Mouse (Mus musculus): ENCODE data around the gene Slc25a45. TPM values are rescaled to one million over a fixed set of nuclear protein-coding genes. Genes with fewer than 3 reads are reported as not detected.

Gene Slc25a45
- polyA plus RNA-seq, 1 experiment from 2014 or later = 3.2 TPM

DNA sequence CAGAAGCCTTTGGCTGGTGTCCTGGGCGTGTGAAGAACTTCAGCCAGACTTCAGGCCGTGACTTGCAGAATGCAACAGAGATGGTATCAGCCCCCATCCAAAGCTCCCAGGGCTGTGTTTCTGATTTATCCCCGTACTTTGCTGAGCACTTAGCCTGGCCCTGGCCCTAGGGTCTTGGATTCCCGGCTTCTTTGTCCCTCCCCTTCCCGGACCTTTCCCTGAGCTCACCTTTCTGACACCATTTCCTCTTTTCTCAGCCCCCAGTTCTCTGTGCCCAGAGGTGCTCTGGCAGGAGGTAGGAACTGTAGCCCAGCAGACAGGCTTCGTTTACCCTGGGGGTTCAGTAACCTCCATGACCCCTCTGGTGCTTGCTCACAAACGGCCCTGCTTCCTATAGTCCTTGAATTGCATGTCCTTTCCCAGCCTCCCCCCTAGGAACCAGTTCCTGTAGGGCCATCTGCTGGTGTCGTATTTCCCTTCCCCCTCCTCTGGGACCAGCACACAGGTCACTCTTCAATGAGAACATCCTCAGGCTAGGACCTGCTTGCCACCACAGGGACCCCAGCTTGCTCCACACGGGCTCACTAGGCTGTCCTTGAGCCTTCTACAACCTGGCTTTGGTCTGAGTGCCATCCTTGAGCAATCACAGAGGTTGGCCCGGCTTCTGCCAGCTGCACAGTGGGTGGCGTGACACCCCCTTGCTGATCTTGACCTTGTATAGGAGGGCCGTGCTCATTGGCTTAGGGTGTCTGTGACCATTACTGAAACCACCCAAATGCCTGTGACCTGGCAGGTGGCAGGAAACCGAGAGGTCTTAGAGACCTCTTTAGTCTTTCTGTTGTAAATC is 28.6 kb upstream of the Slc25a45 start:
- Histone ChIP-seq H3K36me3 (peaks cover 5% of the 10 kb centered on the region; the same call in 1 of the 2 replicates), H3K9ac (peak overlapping the region; percentile 54), H3K27me3 (no peaks in the 10 kb centered on the region), H3K27ac (peak overlapping the region; percentile 98), H3K4me2 (peak overlapping the region; percentile 58), H3K4me1 (replicated peaks) (peaks cover 78% of the 10 kb centered on the region), H3K4me3 (peak overlapping the region; percentile 12), H3K9me3 (replicated peaks) (no peaks in the 10 kb centered on the region)
- no peak for ATAC-seq (replicated peaks; ENCODE audit: insufficient number of reproducible peaks, insufficient read depth, low FRiP score, low read depth)
- WGBS = 29% methylated on average over 13 of the region's 13 CpGs

DNA sequence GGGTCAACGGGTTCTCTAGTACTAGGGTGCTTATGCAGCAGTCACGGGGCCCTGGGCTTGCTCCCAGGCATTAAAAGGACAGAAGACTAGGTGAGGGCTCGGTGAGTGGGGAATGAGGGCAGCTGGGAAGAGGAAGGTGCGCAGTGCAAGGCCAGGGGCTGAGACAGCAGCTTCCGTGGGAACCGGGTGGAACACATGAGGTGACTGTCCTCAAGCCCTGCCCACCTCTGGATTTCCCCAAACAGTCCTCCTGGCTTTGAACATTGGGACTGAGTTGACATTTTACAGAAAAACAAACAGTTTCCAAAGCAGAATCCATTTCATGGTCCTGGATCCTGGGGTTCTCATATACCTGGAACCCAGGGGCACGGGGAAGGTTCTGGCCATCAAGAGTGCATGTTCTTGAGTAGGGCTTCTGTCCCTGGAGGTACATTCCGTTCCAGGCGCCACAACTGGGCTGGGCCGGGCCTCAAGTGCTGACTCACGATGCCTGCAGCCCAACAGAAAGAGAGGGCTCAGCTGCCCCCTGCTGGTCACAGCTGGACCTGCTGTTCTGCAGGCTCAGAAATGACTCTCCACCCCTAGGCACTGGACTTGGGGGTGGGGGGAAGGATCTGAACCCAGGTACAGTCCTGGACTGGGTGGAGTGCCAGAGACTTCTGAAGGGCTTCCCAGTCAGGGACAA is 27.6 kb upstream of the Slc25a45 start:
- Histone ChIP-seq H3K4me3 (no peak overlapping the region), H3K27ac (peak overlapping the region; percentile 98), H3K4me2 (peak overlapping the region; percentile 29), H3K36me3 (peaks cover 5% of the 10 kb centered on the region; the same call in 1 of the 2 replicates), H3K9ac (no peak overlapping the region), H3K9me3 (replicated peaks) (no peaks in the 10 kb centered on the region), H3K4me1 (replicated peaks) (peaks cover 69% of the 10 kb centered on the region), H3K27me3 (no peaks in the 10 kb centered on the region)
- ATAC-seq (replicated peaks; ENCODE audit: insufficient number of reproducible peaks, insufficient read depth, low FRiP score, low read depth) = peak; percentile 16
- WGBS = 29% methylated on average over 11 of the region's 11 CpGs

DNA sequence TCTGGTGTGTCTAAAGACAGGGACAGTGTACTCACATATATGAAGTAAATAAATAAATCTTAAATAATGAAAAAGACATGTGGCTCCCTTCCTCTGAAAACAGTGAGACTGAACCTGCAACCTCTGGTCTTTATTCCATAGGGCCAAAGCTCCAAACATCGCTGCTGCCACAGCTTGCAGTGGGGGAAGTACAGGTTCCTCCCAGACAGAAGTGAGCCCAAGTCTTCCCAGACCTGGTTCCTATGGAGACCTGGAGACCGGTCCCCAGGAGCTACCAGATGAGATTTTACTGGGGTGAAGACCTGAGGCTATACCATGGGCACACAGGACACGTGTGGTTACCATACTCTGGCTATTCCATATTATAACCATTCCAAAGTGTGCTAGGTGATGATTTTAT is 26.7 kb upstream of the Slc25a45 start:
- Histone ChIP-seq H3K27me3 (no peaks in the 10 kb centered on the region), H3K9me3 (replicated peaks) (no peaks in the 10 kb centered on the region), H3K4me1 (replicated peaks) (peaks cover 64% of the 10 kb centered on the region), H3K36me3 (peaks cover 11% of the 10 kb centered on the region), H3K4me3 (no peak overlapping the region), H3K9ac (0 out of 2 replicates have a peak overlapping the region, but pooled peaks have one; percentile 16), H3K27ac (peak overlapping the region; percentile 83), H3K4me2 (no peak overlapping the region)
- WGBS = 81% methylated on average over 3 of the region's 3 CpGs
- ATAC-seq (replicated peaks; ENCODE audit: insufficient number of reproducible peaks, insufficient read depth, low FRiP score, low read depth) = no peak

DNA sequence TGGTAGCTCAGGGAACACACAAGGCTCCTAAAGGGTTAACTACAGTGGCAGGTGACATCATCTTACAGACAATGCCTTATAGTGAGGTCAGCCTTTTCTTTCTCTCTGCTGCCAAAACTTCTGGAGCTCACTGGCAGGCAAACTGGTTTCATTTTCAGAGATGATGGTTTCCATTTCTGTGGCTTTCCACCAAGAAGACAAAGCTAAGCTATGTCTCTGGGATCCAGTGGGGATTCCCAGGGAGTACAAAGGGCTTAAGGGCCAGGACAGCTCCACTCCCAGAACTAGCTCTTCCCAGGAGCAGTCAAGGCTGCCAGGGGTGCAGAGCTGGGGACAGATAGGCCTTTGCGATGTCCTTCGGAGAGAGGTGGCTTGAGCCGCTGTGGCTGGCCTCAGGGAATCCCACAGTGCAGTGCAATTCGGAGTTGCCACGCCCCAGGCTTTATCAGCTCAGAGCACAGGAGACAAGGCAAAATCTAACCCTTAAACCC is 26.1 kb upstream of the Slc25a45 start:
- Histone ChIP-seq H3K4me3 (no peak overlapping the region), H3K27ac (peak overlapping the region; percentile 83), H3K4me1 (replicated peaks) (peaks cover 61% of the 10 kb centered on the region), H3K36me3 (peaks cover 18% of the 10 kb centered on the region), H3K9ac (peak overlapping the region; percentile 38), H3K9me3 (replicated peaks) (no peaks in the 10 kb centered on the region), H3K27me3 (no peaks in the 10 kb centered on the region), H3K4me2 (peak overlapping the region; percentile 38)
- ATAC-seq (replicated peaks; ENCODE audit: insufficient number of reproducible peaks, insufficient read depth, low FRiP score, low read depth) = no peak
- 28% methylated on average over 5 of the region's 5 CpGs for WGBS

DNA sequence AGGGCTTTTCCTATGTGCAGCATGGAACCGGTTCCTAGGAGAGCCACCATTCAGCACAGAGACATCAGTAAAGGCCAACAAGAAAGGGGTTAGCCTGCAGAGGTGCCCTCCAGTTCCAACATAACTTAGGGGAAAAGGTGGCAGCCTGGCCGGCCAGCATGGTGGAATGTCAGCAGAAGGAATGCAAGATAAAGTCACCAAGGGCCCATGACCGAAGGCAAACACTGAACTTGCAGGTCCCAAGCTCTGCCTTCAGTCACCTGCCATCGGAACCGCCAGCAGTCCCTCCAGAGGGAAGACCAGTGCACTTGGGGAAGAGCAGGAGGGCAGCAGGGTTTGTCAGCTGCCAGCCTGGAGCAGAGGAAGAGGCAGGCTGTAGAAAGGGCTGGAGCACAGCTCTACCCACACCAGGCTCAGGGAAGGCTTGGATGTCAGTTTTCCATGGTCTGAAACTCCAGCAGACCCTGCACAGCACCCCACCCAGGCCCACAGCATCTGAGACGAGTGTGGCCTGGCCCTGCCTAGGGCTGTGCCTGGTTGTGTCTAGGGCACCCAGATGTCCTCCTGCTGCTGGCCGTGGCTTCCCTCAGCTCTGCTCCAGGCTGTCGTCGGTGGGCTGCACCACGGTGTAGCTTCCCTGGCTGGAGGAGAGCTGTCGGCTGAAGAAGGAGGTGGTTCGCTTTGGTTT is 25.4 kb upstream of the Slc25a45 start:
- ATAC-seq (replicated peaks; ENCODE audit: insufficient number of reproducible peaks, insufficient read depth, low FRiP score, low read depth) = no peak
- Histone ChIP-seq H3K9me3 (replicated peaks) (no peaks in the 10 kb centered on the region), H3K4me3 (no peak overlapping the region), H3K27me3 (no peaks in the 10 kb centered on the region), H3K4me1 (replicated peaks) (peaks cover 55% of the 10 kb centered on the region), H3K9ac (peak overlapping the region; percentile 32), H3K4me2 (peak overlapping the region; percentile 38), H3K36me3 (peaks cover 18% of the 10 kb centered on the region), H3K27ac (peak overlapping the region; percentile 83)
- 52% methylated on average over 12 of the region's 12 CpGs for whole genome bisulfite sequencing

DNA sequence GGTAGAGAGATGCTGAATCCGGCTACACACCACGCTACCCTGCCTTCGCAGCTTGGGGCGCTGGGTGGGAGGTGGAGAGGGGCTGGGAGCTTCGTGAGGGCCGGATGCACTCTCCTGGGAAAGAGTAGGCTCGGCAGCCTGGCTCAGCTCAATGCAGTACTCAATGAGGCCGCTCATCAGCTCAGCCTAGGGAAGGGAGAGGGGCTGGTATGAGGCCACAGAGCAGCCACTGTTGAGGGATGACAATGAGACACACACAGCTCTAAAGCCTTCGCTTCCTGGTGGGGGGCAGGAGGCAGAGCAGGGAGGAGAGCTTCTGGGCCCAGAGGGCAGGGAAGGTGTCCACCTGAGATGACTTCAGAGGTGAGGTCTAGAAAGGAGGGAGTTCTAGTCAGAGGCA is 21.0 kb upstream of the Slc25a45 start:
- no peak for ATAC-seq (replicated peaks; ENCODE audit: insufficient number of reproducible peaks, insufficient read depth, low FRiP score, low read depth)
- no peak overlapping the region for H3K27ac ChIP-seq
- no peaks in the 10 kb centered on the region for H3K27me3 ChIP-seq
- no peak overlapping the region for H3K4me3 ChIP-seq
- H3K9me3 ChIP-seq (replicated peaks) = no peaks in the 10 kb centered on the region
- no peak overlapping the region for H3K9ac ChIP-seq
- WGBS = 84% methylated on average over 9 of the region's 9 CpGs
- H3K4me1 ChIP-seq (replicated peaks) = peaks cover 12% of the 10 kb centered on the region
- H3K4me2 ChIP-seq = no peak overlapping the region
- H3K36me3 ChIP-seq = peaks cover 56% of the 10 kb centered on the region

DNA sequence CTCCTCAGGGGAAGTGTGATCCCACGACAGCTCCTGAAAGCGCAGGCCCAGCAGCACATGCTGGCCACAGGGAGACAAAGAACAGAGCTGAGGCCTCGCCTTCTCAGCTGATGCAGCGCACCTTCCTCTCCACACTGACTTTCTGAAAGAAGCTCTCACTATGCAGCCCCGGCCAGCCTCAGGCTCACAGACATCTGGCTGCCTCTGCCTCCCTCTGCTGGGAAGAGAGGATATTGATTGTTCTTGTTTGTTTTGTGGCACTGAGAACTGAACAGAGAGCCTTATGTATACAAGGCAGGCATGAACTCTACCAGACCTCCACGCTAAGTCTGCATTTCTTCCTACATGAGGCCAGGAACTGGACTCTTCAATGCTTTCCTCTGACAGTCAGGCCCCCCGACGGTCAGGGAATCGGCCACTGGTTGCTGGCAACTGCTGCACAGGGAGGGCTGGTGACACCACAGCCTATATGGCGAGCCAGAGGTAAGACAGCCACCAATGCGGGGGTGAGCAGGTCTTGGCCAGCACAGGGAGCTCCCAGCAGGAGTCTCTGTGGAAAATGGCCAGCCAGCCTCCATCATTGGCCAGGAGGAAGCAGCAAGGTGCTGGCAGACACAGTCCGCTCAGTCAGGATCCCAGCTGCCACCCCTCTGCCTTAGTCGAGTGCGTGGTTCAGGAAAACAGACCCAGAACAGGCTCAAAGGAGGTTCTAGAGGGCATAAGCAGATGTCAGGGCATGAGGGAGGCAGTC is 15.1 kb upstream of the Slc25a45 start:
- ATAC-seq (replicated peaks; ENCODE audit: insufficient number of reproducible peaks, insufficient read depth, low FRiP score, low read depth) = no peak
- no peaks in the 10 kb centered on the region for H3K27me3 ChIP-seq
- peaks cover 15% of the 10 kb centered on the region for H3K4me1 ChIP-seq (replicated peaks)
- 97% methylated on average over 14 of the region's 14 CpGs for WGBS
- peaks cover 87% of the 10 kb centered on the region for H3K36me3 ChIP-seq
- no peak overlapping the region for H3K4me3 ChIP-seq
- no peaks in the 10 kb centered on the region for H3K9me3 ChIP-seq (replicated peaks)
- H3K9ac ChIP-seq = no peak overlapping the region
- H3K27ac ChIP-seq = no peak overlapping the region
- H3K4me2 ChIP-seq = no peak overlapping the region

DNA sequence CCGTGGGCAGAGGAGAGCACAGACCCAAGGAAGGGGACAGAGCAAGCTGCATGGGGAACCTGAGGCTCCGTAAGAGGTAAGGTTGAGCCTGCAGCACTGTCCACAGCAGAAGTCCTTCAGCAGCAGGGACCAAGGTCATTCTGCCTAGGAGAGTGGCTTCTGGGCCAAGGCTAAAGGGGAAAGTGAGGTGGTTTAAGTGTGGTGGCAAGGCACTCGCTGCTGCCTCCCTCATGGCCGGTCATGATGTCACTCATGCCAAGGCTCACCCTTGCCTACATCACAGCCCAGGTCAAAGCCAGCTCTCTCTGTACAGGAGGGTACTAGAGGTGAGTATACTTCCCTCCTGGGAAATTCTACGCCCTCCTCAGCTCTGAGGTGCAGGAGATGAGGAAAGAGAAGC is 13.8 kb upstream of the Slc25a45 start:
- Histone ChIP-seq H3K4me1 (replicated peaks) (peaks cover 15% of the 10 kb centered on the region), H3K4me2 (no peak overlapping the region), H3K27ac (no peak overlapping the region), H3K9me3 (replicated peaks) (no peaks in the 10 kb centered on the region), H3K36me3 (peaks cover 89% of the 10 kb centered on the region), H3K27me3 (no peaks in the 10 kb centered on the region), H3K4me3 (no peak overlapping the region), H3K9ac (peak overlapping the region; percentile 10; the same call in 1 of the 2 replicates)
- 82% methylated on average over 5 of the region's 5 CpGs for WGBS
- ATAC-seq (replicated peaks; ENCODE audit: insufficient number of reproducible peaks, insufficient read depth, low FRiP score, low read depth) = no peak

DNA sequence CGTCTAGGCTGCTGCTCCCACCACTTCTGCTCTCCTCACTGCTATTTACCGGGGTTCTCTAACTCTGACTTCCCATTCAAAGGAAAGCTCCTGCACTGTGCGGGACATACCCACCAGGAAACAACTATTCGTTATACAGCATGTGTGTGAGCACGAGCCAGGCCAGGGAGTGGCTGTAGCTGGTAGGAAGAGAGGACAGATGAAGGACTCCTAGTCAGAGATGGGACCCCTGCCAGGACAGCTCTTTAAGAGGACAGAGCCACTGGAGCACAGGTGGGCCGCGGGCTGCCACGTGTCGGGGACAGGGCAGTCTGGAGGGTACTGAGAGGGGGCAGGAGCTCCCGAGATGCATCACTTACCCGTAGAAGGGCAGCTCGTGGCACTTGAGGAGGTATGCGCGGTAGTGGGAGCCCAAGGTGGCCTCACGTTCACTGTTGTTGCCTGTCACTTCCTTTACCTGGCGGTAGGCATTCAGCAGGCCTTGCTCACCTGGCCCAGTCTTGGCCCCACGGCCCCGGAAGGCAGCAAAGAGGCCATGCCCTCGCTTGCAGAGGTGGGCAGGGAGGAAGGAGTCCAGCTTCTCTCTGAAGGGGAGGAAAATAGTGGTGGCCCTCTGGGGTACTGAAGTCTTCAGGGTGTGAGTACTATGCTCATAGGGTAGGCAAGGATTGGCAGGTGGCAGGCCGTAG is 12.8 kb upstream of the Slc25a45 start:
- Histone ChIP-seq H3K27me3 (no peaks in the 10 kb centered on the region), H3K4me3 (no peak overlapping the region), H3K9ac (no peak overlapping the region), H3K4me1 (replicated peaks) (peaks cover 15% of the 10 kb centered on the region), H3K9me3 (replicated peaks) (no peaks in the 10 kb centered on the region), H3K4me2 (no peak overlapping the region), H3K27ac (peak overlapping the region; percentile 24; the same call in 1 of the 2 replicates), H3K36me3 (peaks cover 86% of the 10 kb centered on the region)
- WGBS = 84% methylated on average over 20 of the region's 20 CpGs
- ATAC-seq (replicated peaks; ENCODE audit: insufficient number of reproducible peaks, insufficient read depth, low FRiP score, low read depth) = peak; percentile 28; the same call in 1 of the 2 replicates

DNA sequence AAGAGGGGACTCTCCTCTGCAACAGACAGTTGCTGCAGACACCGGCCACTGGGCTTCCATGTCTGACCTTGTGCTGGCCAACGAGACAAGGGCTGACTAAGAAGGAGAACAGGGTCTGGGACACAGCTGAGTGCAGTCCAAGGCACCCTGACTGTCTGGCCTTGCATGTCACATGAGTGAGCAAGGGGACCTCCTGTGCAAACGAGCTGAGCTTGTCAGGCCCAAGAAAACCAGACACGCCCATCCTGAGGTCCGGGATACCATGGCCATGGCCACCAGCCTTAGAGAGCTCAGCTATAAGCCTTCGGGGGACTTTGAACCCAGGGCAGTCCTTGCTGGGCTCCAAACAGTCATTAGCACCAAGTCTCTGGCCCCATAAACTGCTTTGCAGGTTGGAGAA is 9.5 kb upstream of the Slc25a45 start:
- Histone ChIP-seq H3K4me3 (no peak overlapping the region), H3K9ac (no peak overlapping the region), H3K4me1 (replicated peaks) (peaks cover 41% of the 10 kb centered on the region), H3K27ac (no peak overlapping the region), H3K9me3 (replicated peaks) (no peaks in the 10 kb centered on the region), H3K36me3 (peaks cover 53% of the 10 kb centered on the region), H3K4me2 (no peak overlapping the region), H3K27me3 (no peaks in the 10 kb centered on the region)
- ATAC-seq (replicated peaks; ENCODE audit: insufficient number of reproducible peaks, insufficient read depth, low FRiP score, low read depth) = no peak
- WGBS = 85% methylated on average over 6 of the region's 6 CpGs

Measured in heart, embryonic 15.5 days (tissue).